Mouse (Mus musculus): ENCODE measurements around the gene 4930402H24Rik. TPM values are rescaled to one million over a fixed set of nuclear protein-coding genes. Genes with fewer than 3 reads are reported as not detected.
A peak's percentile ranks its signal among the peaks of the same experiment; 100 is the strongest.
"Not testable (repeated sequence)": the region's sequence is repeated elsewhere in the genome, so short reads cannot be mapped to it uniquely, and the experiment has no call there.

The 4930402H24Rik gene
- polyA plus RNA-seq, 3 experiments from 2014 or later: 10.6 to 21.0 (median 15.2) TPM

DNA sequence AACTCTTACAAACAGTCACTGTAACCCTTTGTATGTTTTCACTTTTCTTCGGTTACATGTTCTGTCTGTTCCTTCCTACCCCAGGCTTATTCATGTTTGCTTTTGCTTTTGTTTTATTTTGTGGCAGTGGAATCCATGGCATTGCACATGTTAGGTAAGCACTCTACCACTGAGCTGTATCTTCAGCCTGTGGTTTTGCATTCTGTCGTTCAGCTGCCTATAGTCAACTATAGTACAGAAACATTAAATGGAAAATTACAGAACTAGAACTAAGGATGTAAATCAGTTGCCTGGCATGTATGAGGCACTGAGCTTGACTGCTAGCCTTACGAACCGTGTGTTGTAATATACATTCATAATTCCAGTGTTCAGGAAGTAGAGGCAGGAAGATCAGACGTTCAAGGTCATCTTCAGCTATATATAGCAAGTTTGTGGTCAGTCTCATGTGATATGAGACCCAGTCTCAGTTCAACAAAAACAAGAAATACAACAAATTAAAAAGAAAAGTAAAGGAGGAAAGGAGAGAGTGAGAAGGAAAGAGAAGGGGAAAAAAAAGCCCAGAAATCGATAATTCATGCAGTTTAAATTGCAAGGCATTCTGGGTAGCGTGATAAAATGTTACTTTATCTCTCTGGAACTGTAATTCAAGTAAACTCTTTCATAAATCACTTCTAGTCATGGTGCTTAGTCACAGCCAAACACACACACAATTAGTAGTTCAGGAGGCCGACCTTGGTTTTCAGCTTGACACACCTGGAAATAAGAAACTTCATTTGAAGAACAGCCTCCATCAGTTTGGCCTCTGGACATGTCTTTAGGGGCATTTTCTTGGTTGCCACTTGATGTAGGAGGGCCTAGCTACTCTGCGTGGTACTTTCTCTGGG, 54.6 kb downstream of the 4930402H24Rik start:
- ATAC-seq: no peak

DNA sequence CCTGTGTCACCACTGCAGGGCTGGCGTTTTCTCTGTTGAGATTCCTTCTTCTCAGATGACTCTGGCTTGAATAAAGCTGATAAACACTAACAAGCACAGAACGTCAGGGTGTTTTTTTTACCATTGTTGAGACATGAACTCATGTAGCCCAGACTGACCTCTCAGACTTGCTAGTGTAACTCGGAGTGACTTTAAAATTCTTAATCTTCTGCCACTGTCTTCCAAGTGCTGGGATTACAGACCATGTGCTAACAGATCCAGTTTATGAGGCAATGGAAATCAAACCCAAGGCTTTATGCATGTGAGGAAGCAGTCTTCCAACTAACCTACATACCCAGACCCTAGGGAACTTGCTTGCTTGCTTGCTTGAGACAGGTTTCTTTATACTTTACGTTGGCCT, 56.5 kb downstream of the 4930402H24Rik start:
- ATAC-seq: no peak

DNA sequence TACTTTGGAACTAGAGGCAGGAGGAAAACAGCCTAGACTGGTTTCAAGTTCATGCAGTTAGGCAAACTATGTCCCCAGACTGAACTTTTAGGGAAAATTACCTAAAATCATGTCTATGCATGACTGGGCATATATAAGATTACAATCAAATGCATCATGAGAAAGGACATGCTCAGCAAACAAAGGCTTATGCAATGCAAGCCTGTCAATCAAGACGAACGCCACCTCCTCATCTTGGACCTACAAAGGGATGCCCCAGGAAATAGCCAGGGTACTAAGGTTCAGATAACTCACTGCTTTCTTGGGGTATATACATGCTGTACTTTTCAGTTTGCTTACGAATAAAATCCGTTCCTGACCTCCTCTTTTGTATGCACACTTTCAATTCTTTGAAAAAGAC, 57.9 kb downstream of the 4930402H24Rik start:
- ATAC-seq: no peak

DNA sequence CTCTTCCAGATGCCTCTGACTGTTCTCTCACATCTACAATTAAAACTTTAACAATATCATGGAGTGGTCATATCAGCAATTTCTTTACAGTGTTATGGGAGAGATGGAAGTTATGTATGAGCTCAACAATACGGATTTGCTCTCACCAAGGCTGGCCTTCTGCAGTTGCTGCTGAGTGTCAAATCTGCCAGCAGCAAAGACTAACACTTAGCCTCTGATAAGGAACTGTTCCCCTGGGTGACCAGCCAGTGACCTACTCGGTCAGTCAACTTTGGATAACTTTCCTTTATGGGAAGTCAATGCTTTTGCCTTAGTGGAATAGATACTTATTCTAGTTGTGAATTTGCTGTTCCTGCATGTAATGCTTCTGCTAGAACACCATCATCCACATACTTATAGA, 62.6 kb downstream of the 4930402H24Rik start:
- no peak for ATAC-seq

DNA sequence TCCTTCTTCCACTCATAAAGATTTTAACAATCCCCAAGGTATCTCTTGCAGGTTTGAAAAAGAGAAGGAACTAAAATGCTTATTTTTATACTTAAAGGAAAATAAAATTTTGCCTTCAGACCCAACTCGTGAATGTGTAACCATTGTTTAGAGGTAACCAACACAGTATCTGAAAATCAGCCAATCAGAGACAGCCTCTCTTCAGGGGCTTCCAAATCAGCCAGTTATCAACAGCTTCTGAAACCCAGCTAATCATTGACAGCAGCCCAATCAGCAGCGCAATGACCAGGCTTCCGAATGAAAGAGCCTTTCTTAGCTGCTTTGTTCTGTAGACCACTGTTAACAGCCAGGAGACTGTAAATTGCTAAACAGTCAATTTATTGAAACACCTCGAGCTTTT, 65.4 kb downstream of the 4930402H24Rik start:
- ATAC-seq: no peak

DNA sequence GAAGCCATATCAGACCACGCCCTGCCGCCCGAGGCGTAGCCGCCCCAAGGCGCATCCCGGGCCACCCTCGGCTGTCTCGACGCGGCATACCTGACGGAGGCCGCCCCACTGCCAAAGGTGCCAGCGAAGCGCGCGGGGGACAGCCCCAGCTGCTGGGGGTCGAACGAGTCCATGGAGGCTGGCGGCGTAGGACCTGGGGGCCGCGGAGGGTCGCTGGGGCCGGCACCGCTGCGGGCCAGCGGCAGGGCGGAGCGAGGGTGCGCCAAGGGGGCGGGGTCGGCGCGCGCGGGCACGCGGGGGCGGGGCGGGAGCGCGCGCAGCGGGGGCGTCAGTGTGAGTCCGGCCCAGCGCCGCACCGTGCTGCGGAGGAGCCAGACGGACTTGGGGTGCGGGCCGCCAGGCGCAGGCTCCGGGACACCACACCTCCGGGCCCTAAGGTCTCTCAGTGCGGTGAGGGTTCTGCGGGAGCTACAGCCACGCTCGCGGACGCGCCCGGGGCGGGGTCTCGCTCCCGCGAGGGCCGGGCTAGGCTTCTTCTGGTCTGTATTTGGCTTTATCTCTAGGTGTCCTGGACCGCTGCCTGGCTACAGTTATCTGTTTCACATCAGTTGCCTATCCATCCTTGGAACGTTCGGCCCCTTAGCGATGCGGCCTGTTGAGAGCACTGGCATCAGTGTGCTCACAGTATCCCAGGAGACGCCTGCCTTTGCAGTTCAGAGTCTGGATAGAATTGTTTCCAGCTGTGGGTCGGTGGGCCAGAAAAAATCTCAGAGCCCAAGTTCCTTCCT, 66.1 kb downstream of the 4930402H24Rik start:
- ATAC-seq: peak; percentile 90

DNA sequence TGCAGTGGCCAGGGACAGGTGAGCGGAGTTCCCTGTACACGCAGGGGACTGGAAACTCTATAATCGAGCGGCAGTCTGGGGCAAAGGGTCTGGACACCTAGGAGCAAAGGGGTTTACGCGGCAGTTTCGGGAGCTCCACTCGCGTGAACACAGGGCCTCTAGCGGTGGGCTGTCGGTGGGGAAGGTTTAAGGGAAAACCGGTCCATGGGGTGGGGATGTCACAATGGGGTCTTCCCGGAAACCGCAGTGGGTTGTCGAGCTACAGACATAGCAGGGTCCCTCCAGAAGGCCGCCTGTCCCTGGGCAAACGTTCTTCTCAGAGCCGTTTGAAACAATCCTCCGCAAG, 66.7 kb downstream of the 4930402H24Rik start:
- ATAC-seq: peak; percentile 46

DNA sequence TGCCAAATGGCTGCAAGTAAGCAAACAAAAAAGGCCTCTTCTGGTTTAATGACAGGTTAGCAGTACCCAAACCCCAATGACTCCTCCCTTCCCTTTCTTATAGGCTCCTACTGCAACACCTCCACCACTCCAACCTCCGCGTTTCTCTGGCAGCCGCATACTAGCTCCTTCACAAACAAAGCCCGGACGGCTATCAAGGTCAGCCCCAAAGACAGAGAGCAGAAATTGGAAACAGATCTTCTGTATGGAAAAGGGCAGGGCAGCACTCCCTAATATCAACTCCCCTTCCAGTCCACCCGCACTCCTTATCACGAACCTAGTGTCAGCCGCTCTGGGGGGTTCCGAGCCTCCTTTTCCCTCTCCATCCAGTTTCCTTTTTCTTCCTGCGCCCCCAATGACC, 67.1 kb downstream of the 4930402H24Rik start:
- no peak for ATAC-seq

DNA sequence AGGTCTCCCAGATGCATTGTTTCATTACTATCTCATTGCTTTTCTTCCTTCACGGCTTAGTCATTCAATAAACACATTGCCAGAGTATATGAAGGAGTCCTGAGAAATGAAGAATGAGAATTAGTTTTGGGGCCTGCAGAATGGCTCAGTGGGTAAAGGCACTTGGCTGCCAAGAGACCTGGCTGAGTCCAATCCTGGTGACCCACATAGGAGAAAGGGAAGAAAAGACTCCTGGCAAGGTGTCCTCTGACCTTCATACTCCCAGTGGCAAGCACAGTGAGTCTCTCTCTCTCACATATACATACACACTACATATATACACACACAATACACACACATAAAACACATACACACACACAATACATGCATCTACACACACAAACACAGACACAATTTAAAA, 68.1 kb downstream of the 4930402H24Rik start:
- no peak for ATAC-seq

DNA sequence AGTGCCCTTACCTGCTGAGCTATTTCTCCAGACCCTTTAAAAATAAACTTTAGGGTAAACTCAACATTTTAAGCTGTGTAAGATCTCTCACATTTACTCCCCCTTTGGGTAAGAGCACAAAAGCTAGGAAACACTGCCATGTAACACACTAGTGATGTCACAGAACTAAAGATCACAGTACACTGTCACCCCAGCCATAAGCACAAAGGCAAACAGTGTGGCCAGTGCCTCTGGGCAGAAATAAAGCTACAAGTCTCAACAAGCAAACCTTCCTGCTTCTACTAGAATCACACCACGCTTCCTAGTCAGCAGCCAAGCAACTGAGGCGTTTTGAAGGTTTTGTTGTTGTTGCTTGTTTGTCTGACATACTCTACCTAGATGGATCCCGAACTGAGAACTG, 72.5 kb downstream of the 4930402H24Rik start:
- no peak for ATAC-seq

DNA sequence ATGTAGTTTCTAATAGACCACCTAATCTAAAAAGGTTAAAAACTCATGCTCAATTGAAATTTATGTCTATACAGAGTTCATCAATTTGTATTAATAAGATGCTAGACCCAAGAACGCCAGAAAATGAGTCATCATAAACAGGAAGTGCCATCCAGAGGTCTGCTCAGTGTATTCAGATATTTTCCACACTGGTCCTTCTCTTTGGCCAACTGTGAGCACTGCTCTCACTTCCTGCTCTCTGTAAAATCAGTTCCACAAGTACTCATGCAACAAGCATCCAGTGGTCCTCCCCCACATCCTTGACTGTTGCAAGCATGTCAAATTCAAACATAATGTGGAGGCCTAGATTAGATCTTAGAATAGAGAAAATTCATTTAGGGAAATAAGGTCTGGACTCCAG, 73.6 kb downstream of the 4930402H24Rik start:
- no peak for ATAC-seq

DNA sequence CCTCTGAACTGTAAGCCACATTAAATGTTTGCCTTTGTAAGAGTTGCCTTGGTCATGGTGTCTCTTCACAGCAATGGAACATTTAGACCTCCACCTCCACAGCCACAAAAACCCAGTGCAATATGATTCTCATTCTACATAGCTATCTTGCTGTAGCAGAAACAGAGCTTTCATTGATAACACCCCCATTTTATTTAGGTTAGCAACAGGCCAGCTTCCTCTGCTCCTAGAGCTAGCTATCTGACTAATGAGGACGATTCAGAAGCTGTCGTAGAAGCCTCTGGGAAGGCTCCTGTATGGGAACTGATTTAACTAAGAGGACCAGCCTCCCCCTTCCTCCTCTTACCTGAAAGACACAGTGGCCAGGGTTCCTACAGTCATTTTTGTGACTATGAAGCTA, 74.2 kb downstream of the 4930402H24Rik start:
- no peak for ATAC-seq

DNA sequence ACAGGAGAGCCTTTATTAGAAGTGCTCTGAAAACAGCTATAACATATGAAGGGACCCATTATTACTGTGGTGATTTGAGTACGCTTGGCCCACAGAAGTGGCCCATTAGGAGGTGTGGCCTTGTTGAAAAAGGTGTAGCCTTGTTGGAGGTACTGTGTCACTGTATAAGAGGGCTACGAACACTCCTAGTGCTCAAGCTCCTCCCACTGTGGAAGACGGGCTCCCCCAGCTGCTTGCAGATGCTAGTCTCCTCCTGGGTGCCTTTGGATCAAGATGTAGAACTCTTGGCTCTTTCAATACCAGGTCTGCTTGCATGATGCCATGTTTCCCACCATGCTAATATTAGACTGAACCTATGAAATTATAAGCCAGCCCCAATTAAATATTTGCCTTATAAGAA, 76.0 kb downstream of the 4930402H24Rik start:
- ATAC-seq: no peak

DNA sequence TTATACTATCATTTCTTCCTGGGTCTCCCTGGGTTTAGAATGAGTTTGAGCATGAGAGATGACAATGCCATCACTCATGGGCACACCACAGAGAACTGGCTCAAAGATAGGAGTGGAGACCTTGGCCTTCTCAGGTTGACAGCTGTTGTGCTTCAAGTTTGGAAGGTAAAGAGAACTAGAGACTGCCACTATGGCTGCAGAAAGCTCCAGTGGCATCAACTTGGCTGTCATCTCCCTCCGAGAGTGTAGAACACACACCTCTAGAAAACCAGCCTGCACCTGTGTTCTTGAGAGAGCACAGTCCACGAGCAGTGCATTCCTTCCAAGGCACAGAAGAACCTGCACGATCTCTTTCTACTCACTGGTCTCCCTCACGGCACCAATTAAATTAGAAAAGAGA, 76.7 kb downstream of the 4930402H24Rik start:
- ATAC-seq: no peak

DNA sequence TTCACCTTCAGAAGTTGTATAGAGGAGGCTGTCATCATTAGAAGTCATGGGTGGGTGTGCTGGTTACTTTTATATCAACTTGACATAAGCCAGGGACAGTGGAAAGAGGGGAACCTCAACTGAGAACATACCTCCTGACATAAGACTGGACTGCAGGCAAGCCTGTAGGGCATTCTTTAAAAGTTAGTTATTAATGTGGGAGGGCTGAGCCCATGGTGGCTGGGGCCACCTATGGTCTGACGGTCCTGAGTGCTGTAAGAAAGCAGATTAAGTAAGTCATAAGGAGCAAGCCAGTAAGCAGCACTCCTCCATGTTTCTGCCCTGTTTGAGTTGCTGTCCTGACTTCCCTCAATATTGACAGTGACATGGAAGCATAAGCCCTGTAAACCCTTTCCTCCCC, 77.5 kb downstream of the 4930402H24Rik start:
- no peak for ATAC-seq

DNA sequence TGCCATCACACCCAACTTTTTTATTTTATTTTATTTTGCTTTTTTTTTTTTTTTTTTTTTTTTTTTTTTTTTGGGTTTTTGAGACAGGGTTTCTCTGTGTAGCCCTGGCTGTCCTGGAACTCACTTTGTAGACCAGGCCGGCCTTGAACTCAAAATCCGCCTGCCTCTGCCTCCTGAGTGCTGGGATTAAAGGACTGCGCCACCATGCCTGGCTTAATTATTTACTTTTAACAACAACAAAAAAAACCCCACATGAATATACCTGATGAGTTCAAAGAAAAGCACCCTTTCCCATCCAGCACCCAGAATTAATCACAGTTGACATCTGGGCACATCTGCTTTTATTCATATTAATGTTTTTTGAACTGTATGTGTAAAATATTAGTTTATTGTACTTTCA, 78.1 kb downstream of the 4930402H24Rik start:
- ATAC-seq: not testable (repeated sequence)

DNA sequence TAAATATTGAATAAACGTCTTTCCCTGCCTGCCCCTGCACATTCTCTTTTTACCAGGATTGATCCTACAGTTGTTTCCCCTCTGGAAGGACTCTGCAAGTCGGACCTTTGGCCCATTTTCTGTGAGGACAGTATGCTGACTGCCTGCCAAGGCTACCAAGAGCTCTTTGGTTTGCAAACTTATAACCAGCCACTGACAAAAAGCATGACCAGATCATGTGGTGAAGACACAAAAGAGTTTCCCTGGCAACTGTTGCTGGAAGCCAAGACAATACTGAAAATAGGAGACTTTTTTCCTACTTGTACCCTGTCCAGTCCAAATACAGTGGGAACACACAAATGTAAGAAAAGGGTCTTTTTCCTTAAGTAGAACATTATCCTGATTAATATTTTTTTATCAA, 78.8 kb downstream of the 4930402H24Rik start:
- no peak for ATAC-seq

DNA sequence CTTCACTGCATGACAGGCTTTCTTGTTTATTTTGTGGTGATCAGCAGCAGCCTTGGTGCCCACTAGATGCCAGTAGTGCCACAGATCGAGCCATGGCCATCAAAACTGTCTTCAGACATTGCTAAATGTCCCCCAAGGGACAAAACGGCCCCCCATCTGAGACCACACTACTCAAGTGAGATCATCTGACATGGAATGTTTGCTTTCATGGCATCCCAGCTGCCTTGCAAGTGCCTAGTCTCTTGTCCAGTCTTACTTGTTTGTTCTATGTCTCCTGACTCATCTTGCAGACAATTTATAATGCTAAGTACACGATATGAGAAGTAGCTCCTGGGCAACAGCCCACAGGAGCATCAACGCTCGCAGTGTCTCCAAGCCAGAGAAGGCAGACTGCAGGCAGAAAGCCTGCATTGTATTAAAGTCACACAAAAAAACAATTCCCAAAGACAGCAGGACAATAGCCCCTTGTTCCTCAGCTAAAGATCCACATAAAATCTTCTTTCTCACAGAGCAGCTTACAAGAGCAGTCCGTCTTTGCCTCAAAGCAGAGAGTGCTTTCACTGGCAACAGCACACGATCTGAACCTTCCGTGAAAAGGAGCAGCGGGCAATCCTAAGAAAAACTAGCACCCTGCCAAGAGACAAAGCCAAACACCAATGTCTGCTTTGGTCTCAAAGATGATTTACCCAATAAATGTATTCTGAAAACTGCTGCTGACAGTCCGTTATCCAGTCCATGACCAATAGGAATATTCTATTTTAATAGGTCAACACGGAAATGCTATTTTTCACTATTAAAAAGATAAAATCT, 87.2 kb downstream of the 4930402H24Rik start:
- no peak for ATAC-seq

DNA sequence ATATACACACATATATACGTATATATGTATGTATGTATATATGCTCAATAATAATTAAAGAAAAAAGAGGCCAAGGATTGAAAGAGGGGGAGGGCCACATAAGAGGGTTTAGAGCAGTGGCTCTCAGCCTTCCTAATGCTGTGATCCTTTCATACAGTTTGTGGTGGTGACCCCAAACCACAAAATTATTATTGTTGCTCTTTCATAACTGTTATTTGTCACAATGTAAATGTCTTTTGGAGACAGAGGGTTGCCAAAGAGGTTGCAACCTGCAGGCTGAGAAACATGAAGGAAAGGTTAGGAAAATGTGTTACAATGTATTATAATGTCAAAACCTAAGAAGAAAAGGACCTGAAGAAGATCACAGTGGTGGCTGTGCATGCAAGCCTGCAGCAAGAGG, 88.3 kb downstream of the 4930402H24Rik start:
- no peak for ATAC-seq

DNA sequence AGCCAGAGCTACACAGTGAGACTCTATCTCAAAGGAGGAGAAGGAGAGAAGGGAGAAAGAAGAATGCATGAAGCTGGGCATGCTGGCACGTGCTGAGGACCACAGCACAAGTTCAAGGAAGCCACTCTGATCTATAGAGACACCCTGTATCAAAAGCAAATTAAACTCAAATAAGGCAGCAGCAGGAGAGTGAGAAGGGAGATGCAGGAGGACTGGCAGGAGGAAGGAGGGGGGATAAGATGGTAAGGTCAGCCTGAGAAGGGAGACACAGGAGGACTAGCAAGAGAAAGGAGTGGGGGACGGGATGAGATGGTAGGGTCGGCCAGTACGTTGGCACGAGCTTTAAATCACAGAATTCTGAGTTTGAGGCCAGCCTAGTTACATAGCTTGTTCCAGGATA, 90.0 kb downstream of the 4930402H24Rik start:
- no peak for ATAC-seq

DNA sequence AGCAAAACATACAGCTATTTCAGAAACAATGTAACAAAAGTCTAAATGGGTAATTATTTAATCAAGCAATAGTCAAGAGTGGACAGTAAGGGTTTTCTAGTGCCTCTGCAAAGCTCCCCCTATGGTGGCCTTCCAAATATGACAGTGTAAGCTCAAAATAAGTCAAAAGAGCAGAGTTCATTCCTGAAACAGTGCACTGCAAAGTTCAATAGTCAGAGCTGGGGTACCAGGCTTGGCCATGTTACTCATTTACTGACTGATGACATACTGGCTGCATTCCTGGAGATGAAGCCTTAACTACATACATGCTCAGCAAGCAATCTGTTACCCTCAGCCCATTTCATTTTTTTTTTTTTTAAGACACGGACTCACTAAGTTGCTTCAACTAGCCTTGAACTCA, 91.7 kb downstream of the 4930402H24Rik start:
- ATAC-seq: no peak

DNA sequence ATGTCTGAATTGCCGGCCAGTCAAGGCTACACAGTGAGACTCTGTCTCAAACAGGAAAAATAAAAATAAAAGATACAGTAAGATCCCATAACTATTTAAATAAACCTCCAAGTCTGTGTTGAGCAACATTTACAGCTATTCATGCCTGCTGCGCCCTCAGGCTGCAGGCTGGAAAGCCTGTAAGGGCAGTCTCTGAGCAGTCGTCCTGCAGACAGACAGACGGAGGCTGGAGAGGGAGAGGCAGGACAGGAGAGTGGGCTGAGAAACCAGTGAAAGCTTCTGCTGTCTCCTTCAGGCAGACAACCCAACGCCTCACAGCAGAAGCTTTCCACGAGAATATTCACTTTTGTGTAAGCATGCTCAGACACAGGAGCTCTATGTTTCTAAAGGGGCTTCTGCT, 92.5 kb downstream of the 4930402H24Rik start:
- no peak for ATAC-seq

DNA sequence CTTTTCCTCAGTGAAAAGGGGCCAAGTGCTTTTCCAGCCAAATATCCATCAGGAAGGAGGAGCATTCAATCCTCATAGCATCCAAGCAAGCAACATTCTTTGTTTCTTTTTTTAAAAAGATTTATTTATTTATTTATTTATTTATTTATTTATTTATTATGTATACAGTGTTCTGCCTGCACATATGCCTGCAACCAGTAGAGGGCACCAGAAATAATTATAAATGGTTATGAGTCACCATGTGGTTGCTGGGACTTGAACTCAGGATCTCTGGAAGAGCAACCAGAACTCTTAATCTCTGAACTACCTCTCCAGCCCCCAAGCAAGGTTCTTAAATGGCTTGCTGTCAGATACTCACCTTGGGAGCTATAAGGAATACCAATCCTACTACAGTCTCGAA, 93.7 kb downstream of the 4930402H24Rik start:
- ATAC-seq: no peak

Data from inflammation-experienced regulatory T-cells, adult 6 months (primary cell).